Mouse (Mus musculus) stomach, postnatal 0 days (tissue): ENCODE measurements at regions not wholly inside any gene's neighbourhood (a gene's known extent, or its start where the extent isn't known, plus 50 kb on each side); places are given as distances from the start of the nearest gene placed in this dataset.

ENCODE experiments used
- CTCF ChIP-seq: IDR thresholded peaks from 2 replicates; pipeline ENCODE4 v1.5.1; 2016; ENCODE audit warnings: antibody characterized with exemption, low read depth, mild to moderate bottlenecking, moderate library complexity
- EP300 ChIP-seq: optimal IDR thresholded peaks from 2 replicates; pipeline ENCODE3; 2016; ENCODE audit warnings: antibody characterized with exemption

DNA sequence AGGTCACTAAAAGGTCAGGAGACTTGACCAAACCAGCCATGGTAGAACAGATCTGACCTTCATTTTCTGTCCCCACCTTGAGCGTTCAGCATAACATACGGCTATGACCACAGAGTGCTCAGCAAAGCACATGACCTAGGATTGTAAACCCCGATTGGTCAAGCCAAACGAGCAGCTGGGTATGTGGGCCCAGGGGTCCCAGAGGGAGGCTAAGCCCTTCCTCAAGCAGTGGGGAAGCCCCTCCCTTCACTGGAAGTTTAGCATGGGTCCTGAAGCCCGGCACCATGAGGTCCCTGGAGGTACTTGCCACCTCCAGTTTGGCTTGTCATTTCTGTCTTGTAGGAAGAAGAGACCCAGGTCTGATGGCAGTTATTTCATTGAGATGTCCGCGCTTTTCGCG is 149.8 kb downstream of the Cct6b start:
- TF ChIP-seq CTCF, result no peak
- no peak for TF ChIP-seq EP300
